Comparison of ENCODE assay signal across 8 mouse cellular contexts in genomic region chr4:119733942-119734341, GRCm38 (mm10). TPM values are rescaled to one million over a fixed set of nuclear protein-coding genes. Genes with fewer than 3 reads are reported as not detected.
DNase-seq lines count a peak whose midpoint lies in the region; ATAC-seq and TF ChIP-seq lines count a peak whose summit lies in the region.

No protein-coding gene starts in this region.

- TF ChIP-seq POLR2A in cerebellum, adult 2 months (IDR thresholded peaks at IDR 0.05; ENCODE audit: borderline replicate concordance, insufficient read depth, low read length): no peak

- ATAC-seq in limb, embryonic 11.5 days (ENCODE audit: insufficient number of reproducible peaks, low FRiP score, low TSS enrichment, low read depth): peak; percentile 66
- no peak; the same call in 1 of the 2 replicates for ATAC-seq in midbrain, postnatal 0 days (ENCODE audit: low FRiP score)

- peak overlapping the region; percentile 100 for H3K4me2 ChIP-seq in limb, embryonic 11.5 days (ENCODE audit: low read depth, severe bottlenecking)
- H3K4me2 ChIP-seq in midbrain, postnatal 0 days (ENCODE audit: low read depth, low read length, poor library complexity, severe bottlenecking): peak overlapping the region; percentile 95

- TF ChIP-seq CTCF in cerebellum, adult 2 months (IDR thresholded peaks at IDR 0.05; ENCODE audit: borderline replicate concordance, insufficient read depth, low read depth, low read length): no peak
- no peak for TF ChIP-seq CTCF in midbrain, postnatal 0 days (IDR thresholded peaks at IDR 0.05)

- no peaks in the 10 kb centered on the region for H3K36me3 ChIP-seq in limb, embryonic 11.5 days (ENCODE audit: control insufficient read depth, insufficient read depth, low read length)
- H3K36me3 ChIP-seq in midbrain, postnatal 0 days (ENCODE audit: insufficient read depth, low read length): no peaks in the 10 kb centered on the region

- H3K4me1 ChIP-seq in cerebellum, adult 2 months (ENCODE audit: control insufficient read depth, insufficient read depth, low read length): peaks cover 8% of the 10 kb centered on the region; the same call in 1 of the 2 replicates
- 0 out of 2 replicates have a peak, but pooled peaks cover 3% of the 10 kb centered on the region for H3K4me1 ChIP-seq in limb, embryonic 11.5 days (ENCODE audit: control insufficient read depth, insufficient read depth, low read length)
- no peaks in the 10 kb centered on the region for H3K4me1 ChIP-seq in midbrain, postnatal 0 days (ENCODE audit: insufficient read depth, low read length)

- 1% methylated on average over 44 of the region's 44 CpGs for WGBS in cerebellum, adult 2 months
- under 1% methylated on average over 44 of the region's 44 CpGs for WGBS in limb, embryonic 11.5 days
- under 1% methylated on average over 38 of the region's 44 CpGs for WGBS in midbrain, postnatal 0 days

- H3K4me3 ChIP-seq in cerebellum, adult 2 months (replicated peaks; ENCODE audit: insufficient read depth, low read depth, low read length): peak overlapping the region; percentile 87
- peak overlapping the region; percentile 56 for H3K4me3 ChIP-seq in limb, embryonic 11.5 days (ENCODE audit: low read depth, low read length)
- peak overlapping the region; percentile 90 for H3K4me3 ChIP-seq in midbrain, postnatal 0 days (ENCODE audit: low read depth, low read length)

- no peaks in the 10 kb centered on the region for H3K9me3 ChIP-seq in limb, embryonic 11.5 days (ENCODE audit: control insufficient read depth, low read length)
- H3K9me3 ChIP-seq in midbrain, postnatal 0 days (ENCODE audit: low read length): no peaks in the 10 kb centered on the region

- peak overlapping the region; percentile 31 for H3K27ac ChIP-seq in cerebellum, adult 2 months (ENCODE audit: insufficient read depth, low read length)
- H3K27ac ChIP-seq in limb, embryonic 11.5 days (replicated peaks; ENCODE audit: low read depth, low read length): no peak overlapping the region
- peak overlapping the region; percentile 51; the same call in 1 of the 2 replicates for H3K27ac ChIP-seq in midbrain, postnatal 0 days (ENCODE audit: low read depth, low read length)

- peak overlapping the region; percentile 53 for H3K9ac ChIP-seq in limb, embryonic 11.5 days (ENCODE audit: low read length)
- peak overlapping the region; percentile 67 for H3K9ac ChIP-seq in midbrain, postnatal 0 days (replicated peaks; ENCODE audit: low read length, poor library complexity, severe bottlenecking)

- DNase-seq in cerebellum, adult 2 months: no peak
- no peak for DNase-seq in cerebellum, adult 11-12 months
- DNase-seq in ovary, postnatal 36 days (ENCODE audit: low spot score): peak; percentile 58
- DNase-seq in ovary, postnatal 14 days (ENCODE audit: low spot score): no peak
- DNase-seq in gastrocnemius, postnatal 4 days (ENCODE audit: low spot score in 2 of 2): peak; percentile 33 to 51
- no peak for DNase-seq in limb, embryonic 11.5 days (ENCODE audit: low spot score)
- no peak for DNase-seq in midbrain, postnatal 0 days (ENCODE audit: low spot score)
- DNase-seq in T-cell, adult 2 months (ENCODE audit: low spot score): no peak

- no peaks in the 10 kb centered on the region for H3K27me3 ChIP-seq in cerebellum, adult 2 months (ENCODE audit: control insufficient read depth, insufficient read depth, low read length)
- H3K27me3 ChIP-seq in limb, embryonic 11.5 days (ENCODE audit: control insufficient read depth, insufficient read depth, low read length): peaks cover 9% of the 10 kb centered on the region
- H3K27me3 ChIP-seq in midbrain, postnatal 0 days (ENCODE audit: insufficient read depth, low read length): no peaks in the 10 kb centered on the region

RNA-seq across cellular contexts. Expression of gene Hivep3, which starts 0.4 kb away (rescaled TPM):
- polyA plus RNA-seq in cerebellum, adult 2 months (2012; rRNA removed): 36.7 and 36.8 TPM in 2 replicates
- total RNA-seq in gastrocnemius, postnatal 4 days (2021): 1 to 10 TPM; 5.5 to 5.7 TPM
- 0.55 and 0.75 TPM in 2 replicates for polyA plus RNA-seq in limb, embryonic 11.5 days (2014; fragmentation: Nextera tagmentation; extraction: Ambion mirVana)
- total RNA-seq in midbrain, postnatal 0 days (2014; rRNA removed): 18.3 and 19.3 TPM in 2 replicates
- polyA plus RNA-seq in midbrain, postnatal 0 days (2015; fragmentation: Nextera tagmentation; extraction: Ambion mirVana): 14.3 and 16.5 TPM in 2 replicates

Comparison
In these comparisons a context has a peak if more than half of its experiments do, and no peak if none do; other contexts are left out.
1. DNase-seq: peak in ovary, postnatal 36 days (single experiment) and gastrocnemius, postnatal 4 days (2 of 2); none in cerebellum, adult 2 months (0 of 2), cerebellum, adult 11-12 months (single experiment), ovary, postnatal 14 days (single experiment), limb, embryonic 11.5 days (single experiment), midbrain, postnatal 0 days (single experiment) and T-cell, adult 2 months (single experiment).
2. Peak in every context shown above with its lines, with median percentiles within 50 percentile points of each other: H3K4me3 ChIP-seq.